Mouse (Mus musculus) limb, embryonic 10.5 days (tissue): ENCODE data around the gene Iqck. TPM values are rescaled to one million over a fixed set of nuclear protein-coding genes. Genes with fewer than 3 reads are reported as not detected.

Experiments
- polyA plus RNA-seq: library from polyadenylated mRNA; unstranded; fragments of >200 nt; fragmentation: Nextera tagmentation; extraction: Ambion mirVana; gene quantifications from 2 replicates; pipeline ENCODE4 v1.2.1, GENCODE M21; 2016

Gene Iqck
- polyA plus RNA-seq, 1 experiment from 2014 or later, result 1.8 TPM

Other genes with a start within 250 kb of the Iqck start
- 62.8 and 64.9 TPM in 2 replicates for gene Gde1, start 150.0 kb upstream of the Iqck start, polyA plus RNA-seq
- 27.8 and 35.1 TPM in 2 replicates for gene Ccp110, start 143.2 kb upstream of the Iqck start, polyA plus RNA-seq
- gene Vps35l, start 115.5 kb upstream of the Iqck start, polyA plus RNA-seq, result 58.5 and 60.2 TPM in 2 replicates
- 124 and 141 TPM in 2 replicates for gene Knop1, start 502 bp downstream of the Iqck start, polyA plus RNA-seq
- 6.6 and 8.2 TPM in 2 replicates for gene Gprc5b, start 139.5 kb downstream of the Iqck start, polyA plus RNA-seq